Mouse (Mus musculus): ENCODE measurements around the gene Olfr95.

DNA sequence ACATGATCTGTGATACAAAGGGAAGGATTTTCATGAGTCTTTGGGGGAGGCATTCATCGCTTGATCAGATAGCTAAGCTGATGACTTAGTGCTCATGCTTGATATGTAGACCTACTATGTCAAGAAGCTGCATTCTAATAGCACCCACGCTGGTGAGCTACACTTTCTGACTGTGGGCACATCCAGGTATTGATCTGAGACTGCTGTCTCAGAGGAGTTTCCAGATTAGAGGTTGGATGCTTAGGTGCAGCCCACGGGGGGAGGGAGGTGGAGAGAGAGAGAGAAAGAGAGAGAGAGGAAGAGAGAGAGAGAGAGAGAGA is 9.0 kb downstream of the Olfr95 start:
- no peak for TF ChIP-seq CTCF (IDR thresholded peaks at IDR 0.05; ENCODE audit: control insufficient read depth, insufficient read depth, low read length)
- no peak for TF ChIP-seq POLR2A (IDR thresholded peaks at IDR 0.05; ENCODE audit: borderline replicate concordance, control insufficient read depth, low read depth, low read length)

Measured in bone marrow, adult 2 months (tissue).